Mouse (Mus musculus): ENCODE data around the gene Copz1. TPM values are rescaled to one million over a fixed set of nuclear protein-coding genes. Genes with fewer than 3 reads are reported as not detected.

Gene Copz1
- polyA plus RNA-seq, 1 experiment from 2014 or later = 194 TPM

- Histone ChIP-seq H3K4me3 (ENCODE audit: low read depth, low read length) (no peak overlapping the region), H3K4me1 (ENCODE audit: control insufficient read depth, low read depth, low read length) (peaks cover 28% of the 10 kb centered on the region), H3K9me3 (replicated peaks; ENCODE audit: control insufficient read depth, low read length) (no peaks in the 10 kb centered on the region), H3K4me2 (ENCODE audit: low read depth, low read length) (no peak overlapping the region), H3K27ac (ENCODE audit: low read length) (no peak overlapping the region), H3K9ac (ENCODE audit: low read depth, low read length) (no peak overlapping the region), H3K27me3 (ENCODE audit: control insufficient read depth, insufficient read depth, low read depth, low read length) (peaks cover 29% of the 10 kb centered on the region), H3K36me3 (ENCODE audit: control insufficient read depth, insufficient read depth) (peaks cover 8% of the 10 kb centered on the region)
- WGBS (ENCODE audit: insufficient replicate concordance) = 34% methylated on average over 6 of the region's 6 CpGs
- ATAC-seq (ENCODE audit: low read depth) = no peak
These were observed 30.0 kb downstream of the Copz1 start for GRCm38 (mm10) chr15:103302341-103303021.

- Histone ChIP-seq H3K4me1 (ENCODE audit: control insufficient read depth, low read depth, low read length) (peaks cover 40% of the 10 kb centered on the region), H3K27ac (ENCODE audit: low read length) (no peak overlapping the region; the same call in 1 of the 2 replicates), H3K4me3 (ENCODE audit: low read depth, low read length) (peak overlapping the region; percentile 63), H3K4me2 (ENCODE audit: low read depth, low read length) (peak overlapping the region; percentile 86), H3K27me3 (ENCODE audit: control insufficient read depth, insufficient read depth, low read depth, low read length) (peaks cover 33% of the 10 kb centered on the region), H3K9ac (ENCODE audit: low read depth, low read length) (peak overlapping the region; percentile 45), H3K9me3 (replicated peaks; ENCODE audit: control insufficient read depth, low read length) (no peaks in the 10 kb centered on the region), H3K36me3 (ENCODE audit: control insufficient read depth, insufficient read depth) (no peaks in the 10 kb centered on the region; the same call in 1 of the 2 replicates)
- WGBS (ENCODE audit: insufficient replicate concordance) = 12% methylated on average over 8 of the region's 8 CpGs
- no peak for ATAC-seq (ENCODE audit: low read depth)
These were observed 31.6 kb downstream of the Copz1 start for GRCm38 (mm10) chr15:103303916-103304615.

- no peaks in the 10 kb centered on the region for H3K9me3 ChIP-seq (replicated peaks; ENCODE audit: control insufficient read depth, low read length)
- H3K27me3 ChIP-seq (ENCODE audit: control insufficient read depth, insufficient read depth, low read depth, low read length) = peaks cover 38% of the 10 kb centered on the region
- peak overlapping the region; percentile 63 for H3K4me3 ChIP-seq (ENCODE audit: low read depth, low read length)
- H3K36me3 ChIP-seq (ENCODE audit: control insufficient read depth, insufficient read depth) = no peaks in the 10 kb centered on the region
- H3K27ac ChIP-seq (ENCODE audit: low read length) = peak overlapping the region; percentile 66
- no peak for ATAC-seq (ENCODE audit: low read depth)
- H3K4me2 ChIP-seq (ENCODE audit: low read depth, low read length) = peak overlapping the region; percentile 86
- WGBS (ENCODE audit: insufficient replicate concordance) = 4% methylated on average over 9 of the region's 9 CpGs
- H3K9ac ChIP-seq (ENCODE audit: low read depth, low read length) = peak overlapping the region; percentile 45
- peaks cover 42% of the 10 kb centered on the region for H3K4me1 ChIP-seq (ENCODE audit: control insufficient read depth, low read depth, low read length)
These were observed 32.1 kb downstream of the Copz1 start for GRCm38 (mm10) chr15:103304616-103304969.

GRCm38 (mm10) chr15:103305070-103305678 lies 32.7 kb downstream of the Copz1 start:
- peak overlapping the region; percentile 54 for H3K9ac ChIP-seq (ENCODE audit: low read depth, low read length)
- no peaks in the 10 kb centered on the region for H3K36me3 ChIP-seq (ENCODE audit: control insufficient read depth, insufficient read depth)
- peaks cover 42% of the 10 kb centered on the region for H3K4me1 ChIP-seq (ENCODE audit: control insufficient read depth, low read depth, low read length)
- peaks cover 38% of the 10 kb centered on the region for H3K27me3 ChIP-seq (ENCODE audit: control insufficient read depth, insufficient read depth, low read depth, low read length)
- H3K4me3 ChIP-seq (ENCODE audit: low read depth, low read length) = peak overlapping the region; percentile 63
- no peaks in the 10 kb centered on the region for H3K9me3 ChIP-seq (replicated peaks; ENCODE audit: control insufficient read depth, low read length)
- peak overlapping the region; percentile 80 for H3K27ac ChIP-seq (ENCODE audit: low read length)
- under 1% methylated on average over 69 of the region's 71 CpGs for WGBS (ENCODE audit: insufficient replicate concordance)
- H3K4me2 ChIP-seq (ENCODE audit: low read depth, low read length) = peak overlapping the region; percentile 86
- ATAC-seq (ENCODE audit: low read depth) = peak; percentile 91

GRCm38 (mm10) chr15:103305792-103306645 lies 33.5 kb downstream of the Copz1 start:
- Histone ChIP-seq H3K27me3 (ENCODE audit: control insufficient read depth, insufficient read depth, low read depth, low read length) (peaks cover 38% of the 10 kb centered on the region), H3K27ac (ENCODE audit: low read length) (peak overlapping the region; percentile 80), H3K9ac (ENCODE audit: low read depth, low read length) (peak overlapping the region; percentile 54), H3K36me3 (ENCODE audit: control insufficient read depth, insufficient read depth) (no peaks in the 10 kb centered on the region), H3K4me1 (ENCODE audit: control insufficient read depth, low read depth, low read length) (peaks cover 40% of the 10 kb centered on the region), H3K9me3 (replicated peaks; ENCODE audit: control insufficient read depth, low read length) (no peaks in the 10 kb centered on the region), H3K4me2 (ENCODE audit: low read depth, low read length) (peak overlapping the region; percentile 86), H3K4me3 (ENCODE audit: low read depth, low read length) (peak overlapping the region; percentile 63)
- no peak for ATAC-seq (ENCODE audit: low read depth)
- WGBS (ENCODE audit: insufficient replicate concordance) = 24% methylated on average over 8 of the region's 8 CpGs

GRCm38 (mm10) chr15:103307125-103307524 lies 34.6 kb downstream of the Copz1 start:
- Histone ChIP-seq H3K4me2 (ENCODE audit: low read depth, low read length) (peak overlapping the region; percentile 26; the same call in 1 of the 2 replicates), H3K4me1 (ENCODE audit: control insufficient read depth, low read depth, low read length) (peaks cover 40% of the 10 kb centered on the region), H3K4me3 (ENCODE audit: low read depth, low read length) (no peak overlapping the region), H3K9me3 (replicated peaks; ENCODE audit: control insufficient read depth, low read length) (no peaks in the 10 kb centered on the region), H3K36me3 (ENCODE audit: control insufficient read depth, insufficient read depth) (no peaks in the 10 kb centered on the region), H3K27me3 (ENCODE audit: control insufficient read depth, insufficient read depth, low read depth, low read length) (peaks cover 38% of the 10 kb centered on the region), H3K9ac (ENCODE audit: low read depth, low read length) (no peak overlapping the region), H3K27ac (ENCODE audit: low read length) (no peak overlapping the region)
- 0% methylated on average over 7 of the region's 7 CpGs for WGBS (ENCODE audit: insufficient replicate concordance)
- ATAC-seq (ENCODE audit: low read depth) = no peak

GRCm38 (mm10) chr15:103308056-103308875 lies 35.8 kb downstream of the Copz1 start:
- Histone ChIP-seq H3K36me3 (ENCODE audit: control insufficient read depth, insufficient read depth) (no peaks in the 10 kb centered on the region), H3K4me3 (ENCODE audit: low read depth, low read length) (peak overlapping the region; percentile 6; the same call in 1 of the 2 replicates), H3K4me2 (ENCODE audit: low read depth, low read length) (peak overlapping the region; percentile 46), H3K9ac (ENCODE audit: low read depth, low read length) (peak overlapping the region; percentile 8; the same call in 1 of the 2 replicates), H3K9me3 (replicated peaks; ENCODE audit: control insufficient read depth, low read length) (no peaks in the 10 kb centered on the region), H3K4me1 (ENCODE audit: control insufficient read depth, low read depth, low read length) (peaks cover 42% of the 10 kb centered on the region), H3K27me3 (ENCODE audit: control insufficient read depth, insufficient read depth, low read depth, low read length) (peaks cover 38% of the 10 kb centered on the region), H3K27ac (ENCODE audit: low read length) (no peak overlapping the region; the same call in 1 of the 2 replicates)
- WGBS (ENCODE audit: insufficient replicate concordance) = 30% methylated on average over 28 of the region's 28 CpGs
- no peak for ATAC-seq (ENCODE audit: low read depth)

All from liver, embryonic 16.5 days (tissue).